ENCODE assay signal across 8 mouse cellular contexts in genomic region chr2:30902726-30903722, GRCm38 (mm10). TPM values are rescaled to one million over a fixed set of nuclear protein-coding genes. Genes with fewer than 3 reads are reported as not detected.
DNase-seq lines count a peak whose midpoint lies in the region; ATAC-seq and TF ChIP-seq lines count a peak whose summit lies in the region.

No protein-coding gene starts in this region.

- H3K9me3 ChIP-seq in lung, embryonic 14.5 days (ENCODE audit: low read depth, low read length) = no peaks in the 10 kb centered on the region
- H3K9me3 ChIP-seq in embryonic facial prominence, embryonic 14.5 days (ENCODE audit: control insufficient read depth, low read length) = no peaks in the 10 kb centered on the region
- no peaks in the 10 kb centered on the region for H3K9me3 ChIP-seq in intestine, embryonic 14.5 days (ENCODE audit: control insufficient read depth, low read length)

- no peak overlapping the region for H3K27ac ChIP-seq in lung, embryonic 14.5 days (ENCODE audit: low read depth)
- H3K27ac ChIP-seq in embryonic facial prominence, embryonic 14.5 days (replicated peaks; ENCODE audit: low read depth, low read length) = no peak overlapping the region
- no peak overlapping the region for H3K27ac ChIP-seq in intestine, embryonic 14.5 days (ENCODE audit: low read depth)

- peaks cover 12% of the 10 kb centered on the region for H3K4me1 ChIP-seq in lung, embryonic 14.5 days (ENCODE audit: insufficient read depth)
- H3K4me1 ChIP-seq in embryonic facial prominence, embryonic 14.5 days (ENCODE audit: control insufficient read depth, insufficient read depth, low read length) = peaks cover 13% of the 10 kb centered on the region
- peaks cover 22% of the 10 kb centered on the region for H3K4me1 ChIP-seq in intestine, embryonic 14.5 days (replicated peaks; ENCODE audit: control insufficient read depth, insufficient read depth, low read length)

- intact Hi-C loops in left cerebral cortex, postnatal 36 days (cut with DNase I) = no loop called here

- peak overlapping the region; percentile 73 for H3K4me2 ChIP-seq in lung, embryonic 14.5 days
- H3K4me2 ChIP-seq in embryonic facial prominence, embryonic 14.5 days (ENCODE audit: low read depth, low read length) = peak overlapping the region; percentile 75
- peak overlapping the region; percentile 64 for H3K4me2 ChIP-seq in intestine, embryonic 14.5 days (ENCODE audit: low read length)

- peak overlapping the region; percentile 49 for H3K9ac ChIP-seq in lung, embryonic 14.5 days
- peak overlapping the region; percentile 65 for H3K9ac ChIP-seq in embryonic facial prominence, embryonic 14.5 days (ENCODE audit: low read depth, low read length)
- peak overlapping the region; percentile 35 for H3K9ac ChIP-seq in intestine, embryonic 14.5 days (ENCODE audit: low read length)

- H3K27me3 ChIP-seq in lung, embryonic 14.5 days (ENCODE audit: insufficient read depth, low read length) = no peaks in the 10 kb centered on the region
- no peaks in the 10 kb centered on the region for H3K27me3 ChIP-seq in embryonic facial prominence, embryonic 14.5 days (replicated peaks; ENCODE audit: control insufficient read depth, insufficient read depth, low read length)
- 0 out of 2 replicates have a peak, but pooled peaks cover 6% of the 10 kb centered on the region for H3K27me3 ChIP-seq in intestine, embryonic 14.5 days (replicated peaks; ENCODE audit: control insufficient read depth, insufficient read depth, low read length)

- peak; percentile 87 for ATAC-seq in lung, embryonic 14.5 days (ENCODE audit: insufficient read depth)
- ATAC-seq in embryonic facial prominence, embryonic 14.5 days (ENCODE audit: low read depth) = peak; percentile 75
- peak; percentile 67; the same call in 1 of the 2 replicates for ATAC-seq in intestine, embryonic 14.5 days (replicated peaks; ENCODE audit: low FRiP score, low TSS enrichment, low read depth)

- H3K36me3 ChIP-seq in lung, embryonic 14.5 days (ENCODE audit: insufficient read depth) = no peaks in the 10 kb centered on the region
- H3K36me3 ChIP-seq in embryonic facial prominence, embryonic 14.5 days (ENCODE audit: control insufficient read depth, insufficient read depth, low read length) = 0 out of 2 replicates have a peak, but pooled peaks cover 3% of the 10 kb centered on the region
- no peaks in the 10 kb centered on the region for H3K36me3 ChIP-seq in intestine, embryonic 14.5 days (ENCODE audit: control insufficient read depth, insufficient read depth, low read length)

- peak; percentile 79 for DNase-seq in lung, embryonic 14.5 days
- DNase-seq in lung, postnatal 14 days = no peak
- peak; percentile 80 for DNase-seq in embryonic facial prominence, embryonic 14.5 days (ENCODE audit: low spot score)
- DNase-seq in intestine, embryonic 14.5 days (ENCODE audit: low spot score) = peak; percentile 67
- peak; percentile 51 to 72 for DNase-seq in lung, postnatal 4 days
- no peak for DNase-seq in frontal cortex, postnatal 14 days (ENCODE audit: low spot score in 2 of 2)
- DNase-seq in layer of hippocampus, adult 9-10 months (ENCODE audit: low spot score) = no peak
- DNase-seq in left cerebral cortex, postnatal 36 days (ENCODE audit: low spot score in 2 of 2) = no peak

- TF ChIP-seq CTCF in lung, embryonic 14.5 days (IDR thresholded peaks at IDR 0.05; ENCODE audit: low read depth) = no peak

- WGBS in lung, embryonic 14.5 days = 6% methylated on average over 36 of the region's 37 CpGs
- WGBS in embryonic facial prominence, embryonic 14.5 days = 7% methylated on average over 32 of the region's 37 CpGs
- 10% methylated on average over 36 of the region's 37 CpGs for WGBS in intestine, embryonic 14.5 days

- H3K4me3 ChIP-seq in lung, embryonic 14.5 days (ENCODE audit: low read depth, low read length) = peak overlapping the region; percentile 47
- H3K4me3 ChIP-seq in embryonic facial prominence, embryonic 14.5 days (ENCODE audit: low read depth, low read length) = peak overlapping the region; percentile 48
- peak overlapping the region; percentile 40 for H3K4me3 ChIP-seq in intestine, embryonic 14.5 days (ENCODE audit: low read depth, low read length)

RNA-seq across cellular contexts. Expression of gene Ptges, which starts 26.6 kb away (rescaled TPM):
- 17.7 and 18.4 TPM in 2 replicates for polyA plus RNA-seq in lung, embryonic 14.5 days (2014; fragmentation: Nextera tagmentation; extraction: Ambion mirVana)
- 14.9 and 17.3 TPM in 2 replicates for polyA plus RNA-seq in embryonic facial prominence, embryonic 14.5 days (2014; fragmentation: Nextera tagmentation; extraction: Ambion mirVana)
- 3.7 and 4.5 TPM in 2 replicates for polyA plus RNA-seq in intestine, embryonic 14.5 days (2014; fragmentation: Nextera tagmentation; extraction: Ambion mirVana)
- total RNA-seq in left cerebral cortex, postnatal 36 days (2021) = 1 to 10 TPM; 4.9 to 5.0 TPM

RNA-seq across cellular contexts. Expression of gene Tor1b, which starts 49.7 kb away (rescaled TPM):
- polyA plus RNA-seq in lung, embryonic 14.5 days (2014; fragmentation: Nextera tagmentation; extraction: Ambion mirVana) = 41.0 and 41.8 TPM in 2 replicates
- polyA plus RNA-seq in embryonic facial prominence, embryonic 14.5 days (2014; fragmentation: Nextera tagmentation; extraction: Ambion mirVana) = 41.3 and 41.8 TPM in 2 replicates
- polyA plus RNA-seq in intestine, embryonic 14.5 days (2014; fragmentation: Nextera tagmentation; extraction: Ambion mirVana) = 29.1 and 32.0 TPM in 2 replicates
- total RNA-seq in left cerebral cortex, postnatal 36 days (2021) = 10 to 100 TPM; 28.4 to 31.8 TPM

Comparison
In these comparisons a context has a peak if more than half of its experiments do, and no peak if none do; other contexts are left out.
1. DNase-seq: peak in lung, embryonic 14.5 days (single experiment), embryonic facial prominence, embryonic 14.5 days (single experiment), intestine, embryonic 14.5 days (single experiment) and lung, postnatal 4 days (2 of 2); none in lung, postnatal 14 days (single experiment), frontal cortex, postnatal 14 days (0 of 2), layer of hippocampus, adult 9-10 months (single experiment) and left cerebral cortex, postnatal 36 days (0 of 2).
2. Peak in every context shown above with its lines, with median percentiles within 50 percentile points of each other: ATAC-seq, H3K4me2 ChIP-seq, H3K4me3 ChIP-seq and H3K9ac ChIP-seq.